Mouse (Mus musculus): ENCODE measurements around the gene Kif3c. TPM values are rescaled to one million over a fixed set of nuclear protein-coding genes. Genes with fewer than 3 reads are reported as not detected.
A peak's percentile ranks its signal among the peaks of the same experiment; 100 is the strongest.

The Kif3c gene
- total and polyA plus RNA-seq, 2 experiments from 2014 or later: 58.5 to 150 TPM

- under 1% methylated on average over 53 of the region's 53 CpGs for WGBS
- TF ChIP-seq CTCF (IDR thresholded peaks at IDR 0.05; ENCODE audit: low read depth): no peak
Measured at GRCm38 (mm10) chr12:3426530-3427034, 61.6 kb downstream of the Kif3c start, which contains the start of gene Asxl2. Asxl2 (plus strand) TSS chr12:3426857.

GRCm38 (mm10) chr12:3427067-3427889 lies 62.3 kb downstream of the Kif3c start:
- Histone ChIP-seq H3K36me3 (ENCODE audit: insufficient read depth, low read length) (no peaks in the 10 kb centered on the region), H3K27ac (peak overlapping the region; percentile 99), H3K9me3 (ENCODE audit: low read length) (no peaks in the 10 kb centered on the region), H3K9ac (replicated peaks; ENCODE audit: low read length) (peak overlapping the region; percentile 99), H3K4me3 (ENCODE audit: low read length) (peak overlapping the region; percentile 94), H3K4me2 (ENCODE audit: low read depth, low read length) (peak overlapping the region; percentile 71), H3K4me1 (ENCODE audit: insufficient read depth, low read length) (no peaks in the 10 kb centered on the region), H3K27me3 (ENCODE audit: insufficient read depth, low read length) (no peaks in the 10 kb centered on the region)
- ATAC-seq (peak; percentile 54), DNase-seq (ENCODE audit: low spot score) (peak; percentile 81)
- WGBS: under 1% methylated on average over 65 of the region's 65 CpGs
- TF ChIP-seq CTCF (IDR thresholded peaks at IDR 0.05; ENCODE audit: low read depth): no peak

More at GRCm38 (mm10) chr12:3426530-3427034, 61.6 kb downstream of the Kif3c start, which contains the start of gene Asxl2:
- Histone ChIP-seq H3K36me3 (ENCODE audit: insufficient read depth, low read length) (no peaks in the 10 kb centered on the region), H3K4me2 (ENCODE audit: low read depth, low read length) (peak within 1 kb of the TSS; percentile 71), H3K27ac (peak within 1 kb of the TSS; percentile 99), H3K9ac (replicated peaks; ENCODE audit: low read length) (peak within 1 kb of the TSS; percentile 99), H3K9me3 (ENCODE audit: low read length) (no peaks in the 10 kb centered on the region), H3K4me1 (ENCODE audit: insufficient read depth, low read length) (no peaks in the 10 kb centered on the region), H3K27me3 (ENCODE audit: insufficient read depth, low read length) (no peaks in the 10 kb centered on the region), H3K4me3 (ENCODE audit: low read length) (peak within 1 kb of the TSS; percentile 94)
- DNase-seq (ENCODE audit: low spot score) (peak; percentile 100), ATAC-seq (peak; percentile 96)

GRCm38 (mm10) chr12:3427891-3428775 lies 63.2 kb downstream of the Kif3c start:
- Histone ChIP-seq H3K27me3 (ENCODE audit: insufficient read depth, low read length) (no peaks in the 10 kb centered on the region), H3K9me3 (ENCODE audit: low read length) (no peaks in the 10 kb centered on the region), H3K4me3 (ENCODE audit: low read length) (peak overlapping the region; percentile 94), H3K4me2 (ENCODE audit: low read depth, low read length) (peak overlapping the region; percentile 71), H3K27ac (peak overlapping the region; percentile 99), H3K4me1 (ENCODE audit: insufficient read depth, low read length) (no peaks in the 10 kb centered on the region), H3K9ac (replicated peaks; ENCODE audit: low read length) (no peak overlapping the region; the same call in 1 of the 2 replicates), H3K36me3 (ENCODE audit: insufficient read depth, low read length) (no peaks in the 10 kb centered on the region)
- WGBS: 71% methylated on average over 11 of the region's 11 CpGs
- no peak for ATAC-seq
- DNase-seq (ENCODE audit: low spot score): no peak
- 0 out of 2 replicates have a peak, but pooled peaks have one; percentile 4 for TF ChIP-seq CTCF (IDR thresholded peaks at IDR 0.05; ENCODE audit: low read depth)

- DNase-seq (ENCODE audit: low spot score) (no peak), ATAC-seq (no peak)
- H3K36me3 ChIP-seq (ENCODE audit: insufficient read depth, low read length): no peaks in the 10 kb centered on the region
- WGBS: 69% methylated on average over 2 of the region's 2 CpGs
- no peaks in the 10 kb centered on the region for H3K9me3 ChIP-seq (ENCODE audit: low read length)
- TF ChIP-seq CTCF (IDR thresholded peaks at IDR 0.05; ENCODE audit: low read depth): no peak
- H3K9ac ChIP-seq (replicated peaks; ENCODE audit: low read length): no peak overlapping the region
- no peak overlapping the region for H3K27ac ChIP-seq
- no peak overlapping the region for H3K4me3 ChIP-seq (ENCODE audit: low read length)
- no peak overlapping the region for H3K4me2 ChIP-seq (ENCODE audit: low read depth, low read length)
- H3K27me3 ChIP-seq (ENCODE audit: insufficient read depth, low read length): no peaks in the 10 kb centered on the region
- H3K4me1 ChIP-seq (ENCODE audit: insufficient read depth, low read length): no peaks in the 10 kb centered on the region
Measured at GRCm38 (mm10) chr12:3429681-3430442, 64.9 kb downstream of the Kif3c start.

- Histone ChIP-seq H3K9ac (replicated peaks; ENCODE audit: low read length) (no peak overlapping the region), H3K9me3 (ENCODE audit: low read length) (no peaks in the 10 kb centered on the region), H3K36me3 (ENCODE audit: insufficient read depth, low read length) (no peaks in the 10 kb centered on the region), H3K4me2 (ENCODE audit: low read depth, low read length) (no peak overlapping the region), H3K4me1 (ENCODE audit: insufficient read depth, low read length) (no peaks in the 10 kb centered on the region), H3K27ac (no peak overlapping the region), H3K27me3 (ENCODE audit: insufficient read depth, low read length) (no peaks in the 10 kb centered on the region), H3K4me3 (ENCODE audit: low read length) (no peak overlapping the region)
- no peak for TF ChIP-seq CTCF (IDR thresholded peaks at IDR 0.05; ENCODE audit: low read depth)
- ATAC-seq (no peak), DNase-seq (ENCODE audit: low spot score) (no peak)
Measured at GRCm38 (mm10) chr12:3430443-3430753, 65.5 kb downstream of the Kif3c start.

GRCm38 (mm10) chr12:3430985-3431384 lies 66.1 kb downstream of the Kif3c start:
- DNase-seq (ENCODE audit: low spot score): no peak

More at GRCm38 (mm10) chr12:3430985-3431384, 66.1 kb downstream of the Kif3c start:
- Histone ChIP-seq H3K4me1 (ENCODE audit: insufficient read depth, low read length) (no peaks in the 10 kb centered on the region), H3K27me3 (ENCODE audit: insufficient read depth, low read length) (no peaks in the 10 kb centered on the region), H3K27ac (no peak overlapping the region), H3K4me2 (ENCODE audit: low read depth, low read length) (no peak overlapping the region), H3K9me3 (ENCODE audit: low read length) (no peaks in the 10 kb centered on the region), H3K9ac (replicated peaks; ENCODE audit: low read length) (no peak overlapping the region), H3K4me3 (ENCODE audit: low read length) (no peak overlapping the region), H3K36me3 (ENCODE audit: insufficient read depth, low read length) (no peaks in the 10 kb centered on the region)
- ATAC-seq: no peak
- TF ChIP-seq CTCF (IDR thresholded peaks at IDR 0.05; ENCODE audit: low read depth): no peak
